Mouse (Mus musculus): Measurements from ENCODE around the gene Pigu.

- TF ChIP-seq EP300 (IDR thresholded peaks at IDR 0.05; ENCODE audit: low read depth in 1 of 2, low read length in 2 of 2) (0 out of 4 replicates have a peak, but pooled peaks of 1 of the 2 experiments have one; percentile 11), ZKSCAN1 (IDR thresholded peaks at IDR 0.05; ENCODE audit: low read depth, low read length) (no peak), POLR2A (IDR thresholded peaks at IDR 0.05; ENCODE audit: control insufficient read depth in 1 of 2, insufficient read depth in 1 of 2, low read depth in 1 of 2, low read length in 2 of 2, poor library complexity in 1 of 2) (no peak), CHD1 (IDR thresholded peaks at IDR 0.05; ENCODE audit: low read depth, low read length) (no peak), NRF1 (IDR thresholded peaks at IDR 0.05; ENCODE audit: insufficient read depth, low read depth, low read length, poor library complexity, severe bottlenecking) (no peak), UBTF (IDR thresholded peaks at IDR 0.05; ENCODE audit: borderline replicate concordance, insufficient read depth, low read depth, low read length) (no peak), USF1 (IDR thresholded peaks at IDR 0.05; ENCODE audit: low read depth, low read length) (no peak), MAFK (IDR thresholded peaks at IDR 0.05; ENCODE audit: borderline replicate concordance, low read depth, low read length) (no peak), CTCF (IDR thresholded peaks at IDR 0.05 in 2 of 3, conservative IDR thresholded peaks at IDR 0.05 in 1 of 3; ENCODE audit: control insufficient read depth in 1 of 3, insufficient read depth in 1 of 3, low read depth in 2 of 3, low read length in 3 of 3, poor library complexity in 1 of 3, severe bottlenecking in 1 of 3) (peak in 2 of 3 experiments; percentile 51 to 52; a peak in 4 of 6 replicates)
These were observed 116.3 kb downstream of the Pigu start for GRCm38 (mm10) chr2:155240915-155241314.

Measured in MEL (cell line).